Mouse (Mus musculus) gastrocnemius, adult 18-20 months (tissue): ENCODE results near the gene Med10. TPM values are rescaled to one million over a fixed set of nuclear protein-coding genes. Genes with fewer than 3 reads are reported as not detected.

ENCODE experiments used
- DNase-seq: peaks from one replicate; pipeline ENCODE4 v3.0.0; 2021; ENCODE audit warnings: low spot score
- total RNA-seq, 2 experiments: library from RNA; stranded (reverse); gene quantifications; 2 replicates each; pipeline ENCODE4 v1.2.3; 2021

The Med10 gene
- total RNA-seq, 2 experiments from 2014 or later, result 10.7 to 11.2 TPM

- DNase-seq, result no peak
These were observed 23.4 kb downstream of the Med10 start for GRCm38 (mm10) chr13:69825396-69826095.

GRCm38 (mm10) chr13:69830606-69831005 lies 28.4 kb downstream of the Med10 start:
- DNase-seq, result no peak

GRCm38 (mm10) chr13:69832578-69832977 lies 30.4 kb downstream of the Med10 start:
- DNase-seq, result no peak

GRCm38 (mm10) chr13:69833416-69833815 lies 31.2 kb downstream of the Med10 start:
- DNase-seq, result no peak

- no peak for DNase-seq
These were observed 43.4 kb downstream of the Med10 start for GRCm38 (mm10) chr13:69845592-69845991.

GRCm38 (mm10) chr13:69849579-69849978 lies 47.4 kb downstream of the Med10 start:
- DNase-seq, result no peak

GRCm38 (mm10) chr13:69852313-69852712 lies 50.1 kb downstream of the Med10 start:
- no peak for DNase-seq

GRCm38 (mm10) chr13:69853425-69854043 lies 51.3 kb downstream of the Med10 start:
- DNase-seq, result no peak

GRCm38 (mm10) chr13:69855941-69856340 lies 53.7 kb downstream of the Med10 start:
- DNase-seq, result no peak

- DNase-seq, result no peak
These were observed 60.1 kb downstream of the Med10 start for GRCm38 (mm10) chr13:69862276-69862675.

- no peak for DNase-seq
These were observed 62.7 kb downstream of the Med10 start for GRCm38 (mm10) chr13:69864911-69865310.

Other genes with a start within 250 kb of the Med10 start
- under 1 TPM in 1 of 2 experiments, not detected in 1; 0.28 TPM for gene Srd5a1, start 191.0 kb upstream of the Med10 start, total RNA-seq
- gene Ube2ql1, start 62.5 kb upstream of the Med10 start, total RNA-seq, result under 1 TPM; 0.62 to 1.00 TPM